Mouse (Mus musculus): Measurements from ENCODE around the gene Cdk12.

GRCm38 (mm10) chr11:98321677-98322003 lies 118.8 kb downstream of the Cdk12 start:
- TF ChIP-seq CTCF (conservative IDR thresholded peaks at IDR 0.05 in 1 of 2, IDR thresholded peaks at IDR 0.05 in 1 of 2; ENCODE audit: low read depth in 2 of 2, low read length in 2 of 2) (no peak), PAX5 (IDR thresholded peaks at IDR 0.05; ENCODE audit: low read length) (no peak), POLR2A (IDR thresholded peaks at IDR 0.05; ENCODE audit: low read depth, low read length) (no peak), MXI1 (IDR thresholded peaks at IDR 0.05; ENCODE audit: low read depth, low read length) (no peak), ZKSCAN1 (IDR thresholded peaks at IDR 0.05; ENCODE audit: borderline replicate concordance, low read depth, low read length) (no peak), SMC3 (IDR thresholded peaks at IDR 0.05; ENCODE audit: low read depth, low read length) (no peak), TCF12 (IDR thresholded peaks at IDR 0.05; ENCODE audit: low read depth, low read length) (no peak), RCOR1 (conservative IDR thresholded peaks at IDR 0.05; ENCODE audit: low read depth, low read length) (no peak)
